Mouse (Mus musculus) urinary bladder, adult 18-20 months (tissue): ENCODE measurements around the gene Kpna4.
A peak's percentile ranks its signal among the peaks of the same experiment; 100 is the strongest.
"Not testable (repeated sequence)": the region's sequence is repeated elsewhere in the genome, so short reads cannot be mapped to it uniquely, and the experiment has no call there.

Source experiments
- DNase-seq, 2 experiments: peaks; one replicate each; pipeline ENCODE4 v3.0.0; 2022; ENCODE audit warnings: low spot score in 2 of 2, mixed read lengths in 2 of 2

Gene Kpna4

DNA sequence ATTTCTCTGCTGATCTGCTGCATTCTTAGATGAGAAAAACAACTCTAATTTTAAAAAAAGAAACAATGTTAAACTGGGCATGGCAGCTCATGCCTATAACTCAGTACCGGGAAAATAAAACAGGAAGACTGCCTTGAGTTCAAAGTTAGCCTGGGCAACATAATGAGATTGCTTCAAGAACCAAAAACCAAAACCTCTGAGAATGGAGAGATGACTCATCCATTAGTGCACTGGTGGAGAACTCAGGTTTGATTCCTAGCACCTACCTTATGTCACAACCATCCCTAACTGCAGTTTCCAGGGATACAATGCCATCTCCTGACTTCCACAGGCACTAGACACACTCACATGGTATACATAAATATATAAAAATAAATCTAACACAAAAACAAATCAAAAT lies 17.8 kb downstream of the Kpna4 start:
- no peak for DNase-seq

DNA sequence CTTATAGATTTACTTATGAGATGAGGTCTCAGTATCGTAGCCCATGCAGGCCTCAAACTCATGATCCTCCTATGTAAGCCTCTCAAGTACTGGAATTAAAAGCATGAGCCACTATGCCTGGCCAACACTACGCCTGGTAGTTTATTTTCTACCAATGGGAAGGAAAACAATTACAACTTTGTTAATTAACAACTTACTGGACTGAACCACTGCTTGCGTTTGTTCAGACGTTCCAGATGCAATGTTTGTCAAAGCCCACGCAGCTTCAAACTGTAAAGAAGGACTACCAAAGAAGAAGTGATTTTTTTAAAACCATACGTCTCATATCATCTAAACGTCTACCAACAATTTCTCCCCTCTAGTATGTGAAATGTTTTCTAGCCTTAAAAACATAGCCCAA lies 32.5 kb downstream of the Kpna4 start:
- DNase-seq, result no peak

- no peak for DNase-seq
These were observed 62.9 kb downstream of the Kpna4 start for GRCm38 (mm10) chr3:69064005-69064404.

DNA sequence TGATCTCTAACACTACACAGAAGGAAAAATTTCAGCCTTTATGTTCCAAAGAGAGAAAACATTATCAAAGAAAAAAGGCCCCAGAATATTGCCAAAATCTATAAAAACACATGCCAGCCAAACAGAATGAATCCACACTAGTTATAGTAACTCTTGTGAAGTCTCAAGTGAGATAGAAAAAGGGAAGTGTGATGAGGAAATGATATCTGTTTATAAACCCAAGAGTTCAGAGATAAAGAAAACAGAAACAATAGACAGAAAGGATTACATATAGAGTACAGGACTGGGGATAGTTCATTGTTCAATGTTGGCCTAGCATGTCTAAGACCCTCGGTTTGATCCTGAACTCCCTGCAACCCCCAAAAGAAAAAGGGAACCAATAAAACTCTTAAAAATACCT lies 64.1 kb downstream of the Kpna4 start:
- no peak for DNase-seq

DNA sequence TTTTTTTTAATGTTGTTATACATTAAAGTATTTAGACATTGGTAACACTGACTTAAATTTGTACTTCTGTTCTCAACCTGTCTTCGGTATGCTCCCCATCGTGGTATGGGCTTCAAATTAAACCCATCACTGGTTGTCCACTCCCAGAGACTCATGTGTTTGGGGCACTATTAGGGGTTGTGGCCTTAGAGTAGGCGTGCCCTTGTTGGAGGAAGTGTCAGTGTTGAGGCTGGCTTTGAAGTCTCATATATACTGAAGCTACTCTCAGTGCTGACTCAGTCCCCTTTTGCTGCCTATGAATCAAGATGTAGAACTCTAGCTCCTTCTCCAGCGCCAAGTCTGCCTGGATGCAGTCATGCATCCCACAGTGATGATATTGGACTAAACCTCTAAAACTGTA lies 66.2 kb downstream of the Kpna4 start:
- DNase-seq, result no peak

DNA sequence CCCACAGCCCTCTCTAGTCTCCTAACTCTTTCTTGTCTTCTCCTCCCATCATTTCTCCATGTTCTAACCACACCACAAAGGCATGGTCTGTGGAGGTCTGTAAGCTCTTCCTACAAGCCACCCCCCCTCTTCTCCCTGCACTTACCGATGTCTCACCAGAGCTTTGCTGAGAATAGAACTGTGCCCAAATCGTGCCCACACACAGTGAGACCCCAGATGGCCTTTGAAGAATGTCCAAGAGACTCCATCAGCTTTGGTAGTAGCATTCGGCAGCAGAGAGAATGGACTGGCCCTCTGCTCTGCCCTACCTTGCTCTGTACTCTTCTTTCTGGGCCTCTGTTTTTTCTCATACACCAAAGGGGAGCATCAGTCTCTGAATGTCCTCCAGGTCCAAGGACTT lies 71.0 kb downstream of the Kpna4 start:
- DNase-seq, result no peak

GRCm38 (mm10) chr3:69054760-69055432 lies 72.0 kb downstream of the Kpna4 start:
- no peak for DNase-seq

- DNase-seq, result no peak
These were observed 75.0 kb downstream of the Kpna4 start for GRCm38 (mm10) chr3:69051894-69052293.

DNA sequence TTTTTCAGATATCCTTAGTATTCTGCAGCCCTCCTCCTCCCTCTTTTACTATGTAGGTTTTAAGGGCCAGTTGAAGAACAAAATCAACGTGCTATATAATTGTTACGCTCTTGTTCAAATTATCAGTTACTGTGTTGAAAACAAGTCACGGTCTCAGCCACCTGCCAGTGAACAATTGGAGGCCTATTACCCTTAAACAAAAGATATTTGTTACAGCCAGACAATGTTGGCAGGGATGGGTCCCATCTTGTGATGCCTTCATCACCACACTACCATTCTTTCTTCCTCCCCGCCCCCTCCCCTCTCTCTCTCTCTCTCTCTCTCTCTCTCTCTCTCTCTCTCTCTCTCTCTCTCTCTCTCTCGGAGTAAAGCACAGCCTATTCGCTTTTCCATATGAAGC lies 77.9 kb downstream of the Kpna4 start:
- DNase-seq, result no peak

DNA sequence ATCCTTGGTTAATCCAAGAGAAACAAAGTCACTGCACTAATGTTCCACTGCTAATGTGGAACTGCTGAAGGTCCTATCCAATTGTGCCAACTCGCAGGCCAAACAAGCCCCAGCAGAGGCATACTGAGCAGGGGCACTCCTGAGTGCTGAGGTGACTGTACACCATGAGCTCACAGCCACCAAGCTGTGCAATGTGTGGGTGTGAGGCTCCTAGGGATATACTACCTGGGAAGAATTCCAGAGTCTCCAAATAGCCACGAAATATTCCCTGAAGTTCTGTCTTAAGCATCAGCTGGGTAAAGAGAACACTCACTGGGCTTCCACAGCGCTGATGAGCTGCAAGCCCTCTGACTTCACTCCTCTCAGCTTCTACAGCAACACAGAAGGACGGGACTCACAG lies 79.2 kb downstream of the Kpna4 start:
- DNase-seq, result no peak

GRCm38 (mm10) chr3:69046509-69046908 lies 80.4 kb downstream of the Kpna4 start:
- no peak for DNase-seq

GRCm38 (mm10) chr3:69045750-69046149 lies 81.2 kb downstream of the Kpna4 start:
- DNase-seq, result no peak

- no peak for DNase-seq
These were observed 81.6 kb downstream of the Kpna4 start for GRCm38 (mm10) chr3:69045400-69045703.

DNA sequence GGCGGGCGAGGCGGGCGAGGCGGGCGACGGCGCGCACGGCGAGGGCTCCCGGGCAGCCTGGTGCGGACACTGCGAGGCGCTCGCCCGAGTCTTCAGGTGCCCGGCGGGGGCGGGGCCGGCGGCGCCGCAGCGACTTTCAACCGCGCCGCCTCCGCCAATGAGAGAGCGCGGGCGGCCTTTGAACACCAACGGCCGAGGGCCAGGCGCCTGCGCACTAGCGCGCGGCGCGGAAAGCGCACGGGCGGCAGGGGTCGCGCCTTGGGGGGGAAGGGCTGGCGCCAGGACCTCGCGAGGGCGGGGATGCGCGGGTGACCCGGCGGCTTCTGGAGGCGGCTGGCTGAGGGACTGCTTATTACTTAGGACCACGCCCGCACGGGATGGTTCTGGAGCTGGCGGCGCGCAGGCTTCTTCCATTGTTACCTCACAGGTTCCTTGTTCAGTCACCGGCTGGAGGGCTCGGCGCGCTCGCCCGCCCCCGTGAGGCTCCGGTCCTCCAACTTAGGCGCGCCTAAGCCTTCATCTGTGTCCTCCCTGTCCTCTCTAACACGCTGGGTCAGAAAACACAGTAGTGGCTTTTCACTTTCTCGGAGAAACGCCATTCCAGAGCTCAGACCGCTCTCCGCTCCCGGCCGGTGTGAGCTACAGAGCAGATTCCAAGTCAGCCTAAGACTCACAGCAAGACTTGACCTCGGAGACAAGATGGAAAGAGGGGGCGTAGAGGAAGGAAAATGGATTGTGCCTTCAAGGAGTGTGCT lies 82.1 kb downstream of the Kpna4 start, which contains the start of gene Trim59:
Gene Trim59 (minus strand): TSS at position 111 of the 755 bp plus-strand sequence.
- peak; percentile 83 to 85 for DNase-seq

GRCm38 (mm10) chr3:69044167-69044591 lies 82.7 kb downstream of the Kpna4 start:
- DNase-seq, result peak in 1 of 2 experiments; percentile 3

GRCm38 (mm10) chr3:69041298-69041697 lies 85.6 kb downstream of the Kpna4 start:
- no peak for DNase-seq

- DNase-seq, result no peak
These were observed 86.8 kb downstream of the Kpna4 start for GRCm38 (mm10) chr3:69040105-69040504.

DNA sequence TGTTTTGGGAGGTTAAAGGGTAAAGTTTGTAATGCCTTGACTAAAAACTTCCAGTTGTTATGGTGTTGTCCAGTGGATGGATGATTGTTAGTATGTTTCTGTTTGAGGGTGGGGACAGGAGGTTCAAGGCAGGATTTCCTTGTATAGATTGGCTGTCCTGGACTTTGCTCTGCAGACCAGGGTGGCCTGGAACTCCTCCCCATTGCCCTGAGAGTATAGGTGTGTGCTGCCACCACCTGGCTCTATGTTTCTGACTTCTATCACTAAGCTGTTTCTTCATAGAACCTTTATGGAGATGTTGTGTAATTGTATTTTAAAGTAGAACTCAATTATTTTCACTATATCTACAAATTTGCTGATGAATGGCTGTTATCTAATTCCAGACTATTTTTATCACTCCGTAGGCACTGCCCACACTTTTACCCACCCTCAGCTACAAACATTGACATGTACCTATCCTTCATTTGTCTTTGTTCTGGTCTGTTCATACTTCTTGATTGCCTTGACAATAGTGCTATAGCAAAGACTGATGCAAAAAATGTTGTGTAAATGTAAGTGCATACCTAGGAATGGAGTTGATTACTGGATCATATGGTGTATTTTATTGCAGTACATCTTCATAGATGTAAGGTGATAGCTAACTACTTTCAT lies 100.7 kb downstream of the Kpna4 start:
- DNase-seq, result no peak

GRCm38 (mm10) chr3:69020764-69021163 lies 106.1 kb downstream of the Kpna4 start:
- DNase-seq, result no peak

DNA sequence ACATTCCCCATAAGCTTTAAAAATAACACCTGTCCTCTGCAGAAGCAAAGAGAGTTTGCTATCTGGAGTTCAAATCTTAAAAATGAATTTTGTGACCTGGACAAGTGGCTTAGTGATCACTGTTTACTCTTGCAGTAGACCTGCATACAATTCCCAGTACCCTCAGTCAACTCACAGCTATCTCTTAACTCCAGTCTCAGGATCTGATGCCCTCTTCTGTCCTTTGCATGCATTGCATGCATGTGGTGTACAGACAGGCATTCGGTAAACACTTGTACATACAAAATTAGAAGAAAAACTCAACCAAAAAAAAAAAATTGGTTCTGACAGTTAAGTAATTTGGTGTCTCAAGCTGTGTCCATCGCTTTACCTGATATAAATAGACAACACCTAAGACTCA lies 106.6 kb downstream of the Kpna4 start:
- no peak for DNase-seq

- DNase-seq, result not testable (repeated sequence)
These were observed 108.3 kb downstream of the Kpna4 start for GRCm38 (mm10) chr3:69018635-69019034.

DNA sequence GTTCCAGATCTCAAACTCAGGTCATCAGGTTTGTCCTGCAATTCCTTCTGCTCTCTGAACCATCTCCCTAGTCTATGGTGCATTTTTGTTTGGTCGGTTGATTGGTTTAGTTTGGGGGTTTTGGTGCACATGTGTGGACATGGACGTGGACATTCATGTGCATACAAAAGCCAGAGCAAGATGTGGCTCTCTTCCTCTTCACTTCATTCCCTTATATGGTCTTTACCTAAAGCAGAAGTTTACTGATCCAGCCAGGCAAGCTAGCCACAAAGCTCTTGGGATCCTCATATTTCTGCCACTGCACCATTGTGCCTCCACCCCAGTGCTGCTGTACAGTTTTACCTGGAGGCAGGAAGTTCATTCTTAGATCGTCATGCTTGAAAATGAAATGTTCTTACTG lies 109.7 kb downstream of the Kpna4 start:
- no peak for DNase-seq
